Mouse (Mus musculus): ENCODE measurements around the gene Fam160a1.

The Fam160a1 gene

GRCm38 (mm10) chr3:85748863-85749262 lies 68.2 kb downstream of the Fam160a1 start:
- DNase-seq (ENCODE audit: low read depth): no peak

GRCm38 (mm10) chr3:85746116-85746515 lies 71.0 kb downstream of the Fam160a1 start:
- no peak for DNase-seq (ENCODE audit: low read depth)

GRCm38 (mm10) chr3:85741767-85742166 lies 75.3 kb downstream of the Fam160a1 start:
- DNase-seq (ENCODE audit: low read depth): no peak

GRCm38 (mm10) chr3:85738591-85738990 lies 78.5 kb downstream of the Fam160a1 start:
- no peak for DNase-seq (ENCODE audit: low read depth)

GRCm38 (mm10) chr3:85733939-85734729 lies 83.0 kb downstream of the Fam160a1 start:
- no peak for DNase-seq (ENCODE audit: low read depth)

GRCm38 (mm10) chr3:85727171-85727570 lies 89.9 kb downstream of the Fam160a1 start:
- DNase-seq (ENCODE audit: low read depth): no peak

GRCm38 (mm10) chr3:85725971-85726370 lies 91.1 kb downstream of the Fam160a1 start:
- no peak for DNase-seq (ENCODE audit: low read depth)

GRCm38 (mm10) chr3:85725110-85725509 lies 92.0 kb downstream of the Fam160a1 start:
- DNase-seq (ENCODE audit: low read depth): no peak

- peak; percentile 55 for DNase-seq (ENCODE audit: low read depth)
Observed at GRCm38 (mm10) chr3:85722581-85722980, 94.5 kb downstream of the Fam160a1 start.

- peak; percentile 79 for DNase-seq (ENCODE audit: low read depth)
Observed at GRCm38 (mm10) chr3:85715764-85716297, 101.3 kb downstream of the Fam160a1 start.

GRCm38 (mm10) chr3:85713936-85714709 lies 103.0 kb downstream of the Fam160a1 start:
- no peak for DNase-seq (ENCODE audit: low read depth)

GRCm38 (mm10) chr3:85710695-85711094 lies 106.4 kb downstream of the Fam160a1 start:
- no peak for DNase-seq (ENCODE audit: low read depth)

GRCm38 (mm10) chr3:85707421-85707820 lies 109.7 kb downstream of the Fam160a1 start:
- DNase-seq (ENCODE audit: low read depth): peak; percentile 77

- DNase-seq (ENCODE audit: low read depth): no peak
Observed at GRCm38 (mm10) chr3:85703141-85703882, 113.8 kb downstream of the Fam160a1 start.

- DNase-seq (ENCODE audit: low read depth): no peak
Observed at GRCm38 (mm10) chr3:85698496-85698895, 118.6 kb downstream of the Fam160a1 start.

GRCm38 (mm10) chr3:85695056-85695455 lies 122.0 kb downstream of the Fam160a1 start:
- no peak for DNase-seq (ENCODE audit: low read depth)

GRCm38 (mm10) chr3:85693013-85693412 lies 124.1 kb downstream of the Fam160a1 start:
- no peak for DNase-seq (ENCODE audit: low read depth)

GRCm38 (mm10) chr3:85691134-85691533 lies 126.0 kb downstream of the Fam160a1 start:
- DNase-seq (ENCODE audit: low read depth): no peak

GRCm38 (mm10) chr3:85688341-85688740 lies 128.8 kb downstream of the Fam160a1 start:
- DNase-seq (ENCODE audit: low read depth): no peak

- peak; percentile 18 for DNase-seq (ENCODE audit: low read depth)
Observed at GRCm38 (mm10) chr3:85685271-85685670, 131.8 kb downstream of the Fam160a1 start.

- DNase-seq (ENCODE audit: low read depth): no peak
Observed at GRCm38 (mm10) chr3:85683618-85684017, 133.5 kb downstream of the Fam160a1 start.

GRCm38 (mm10) chr3:85681136-85681535 lies 136.0 kb downstream of the Fam160a1 start:
- DNase-seq (ENCODE audit: low read depth): no peak

All from NIH3T3 (cell line).